In genomic region chr9:100597546-100597945, GRCm38 (mm10) we compare ENCODE assay signal across 8 mouse cellular contexts. TPM values are rescaled to one million over a fixed set of nuclear protein-coding genes. Genes with fewer than 3 reads are reported as not detected.
DNase-seq lines count a peak whose midpoint lies in the region; ATAC-seq lines count a peak whose summit lies in the region.

Gene Stag1 (plus strand): TSS chr9:100597798.

- ATAC-seq in inflammation-experienced regulatory T-cells, adult 6 months, result no peak
- no peak for ATAC-seq in megakaryocyte-erythroid progenitor cell, adult 5-6 weeks (replicated peaks; ENCODE audit: low FRiP score, low TSS enrichment, poor library complexity, severe bottlenecking)

- no peak for DNase-seq in adrenal gland, adult 18-20 months (ENCODE audit: low spot score in 2 of 2)
- DNase-seq in adrenal gland, adult (ENCODE audit: inconsistent age in 2 of 2, low spot score in 1 of 2), result no peak
- DNase-seq in adrenal gland, postnatal 14 days, result no peak
- DNase-seq in gastrocnemius, postnatal 14 days, result no peak
- DNase-seq in thymus, postnatal 36 days, result no peak
- DNase-seq in cerebellum, postnatal 14 days, result no peak

- intact Hi-C loops in gastrocnemius, postnatal 14 days (cut with DNase I; ENCODE audit: low total_unique reads), result no loop called here

RNA-seq across cellular contexts. Expression of gene Stag1, which starts in this region (rescaled TPM):
- 10 to 100 TPM; 31.4 to 33.8 TPM for total RNA-seq in adrenal gland, adult 18-20 months (2021)
- 42.5 and 43.1 TPM in 2 replicates for total RNA-seq in adrenal gland, postnatal 14 days (2021)
- 10 to 100 TPM; 24.2 to 27.9 TPM for total RNA-seq in gastrocnemius, postnatal 14 days (2021)
- 100 to 1,000 TPM in 1 of 3 experiments, 10 to 100 TPM in 2; 87.7 to 100 (median 92.5) TPM for polyA plus RNA-seq in inflammation-experienced regulatory T-cells, adult 6 months (2017; shearing (Covaris generic))
- total RNA-seq in megakaryocyte-erythroid progenitor cell, adult 5-6 weeks (2014; fragmentation: Nextera tagmentation), result 67.5 and 68.5 TPM in 2 replicates
- total RNA-seq in megakaryocyte-erythroid progenitor cell, adult 5-6 weeks (2017), result 88.8 and 97.6 TPM in 2 replicates
